Mouse (Mus musculus) bone marrow, adult 2 months (tissue): ENCODE measurements around the gene Mustn1.

Experiments used
- CTCF ChIP-seq: fragments of 200-500 bp; IDR thresholded peaks from 2 replicates; pipeline ENCODE4 v1.5.1; 2011; ENCODE audit warnings: low read length, control low read depth; ENCODE audit not compliant: control insufficient read depth, insufficient read depth
- POLR2A ChIP-seq: fragments of 200-500 bp; IDR thresholded peaks from 2 replicates; pipeline ENCODE4 v1.6.1; 2011; ENCODE audit warnings: low read depth, mild to moderate bottlenecking, control low read depth, low read length, borderline replicate concordance; ENCODE audit not compliant: control insufficient read depth

- TF ChIP-seq CTCF (no peak), POLR2A (no peak)
These were observed 6.3 kb downstream of the Mustn1 start for GRCm38 (mm10) chr14:30885298-30885697.
